Mouse (Mus musculus): Measurements from ENCODE around the gene Nup98.

Gene Nup98

DNA sequence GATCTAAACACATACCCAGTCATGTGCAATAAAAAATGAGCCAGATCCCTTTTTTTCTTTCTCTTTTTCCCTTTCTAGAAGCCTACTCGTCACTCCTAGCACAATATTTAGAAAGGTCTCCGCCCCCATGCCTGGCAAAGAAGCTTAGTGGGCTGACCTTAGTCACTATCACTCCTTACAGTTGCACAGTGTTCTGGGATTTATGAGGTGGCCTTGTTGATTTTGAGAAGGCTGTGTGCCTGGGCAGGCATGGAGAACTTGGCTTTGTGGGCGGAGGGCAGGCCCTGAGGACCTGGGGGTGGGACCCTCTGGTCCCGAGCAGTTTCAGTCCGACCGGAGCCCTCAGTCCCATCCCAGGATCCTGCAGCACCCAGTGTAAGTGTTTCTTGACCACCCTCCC is 19.8 kb upstream of the Nup98 start:
- DNase-seq (ENCODE audit: low read depth), result no peak

- DNase-seq (ENCODE audit: low read depth), result no peak
Observed at GRCm38 (mm10) chr7:102228049-102228670, 18.2 kb upstream of the Nup98 start.

GRCm38 (mm10) chr7:102226051-102226450 is 16.1 kb upstream of the Nup98 start:
- no peak for DNase-seq (ENCODE audit: low read depth)

- DNase-seq (ENCODE audit: low read depth), result no peak
Observed at GRCm38 (mm10) chr7:102223883-102224738, 14.1 kb upstream of the Nup98 start.

- no peak for DNase-seq (ENCODE audit: low read depth)
Observed at GRCm38 (mm10) chr7:102222830-102223556, 13.0 kb upstream of the Nup98 start.

- DNase-seq (ENCODE audit: low read depth), result no peak
Observed at GRCm38 (mm10) chr7:102222336-102222735, 12.4 kb upstream of the Nup98 start.

- no peak for DNase-seq (ENCODE audit: low read depth)
Observed at GRCm38 (mm10) chr7:102221899-102222298, 11.9 kb upstream of the Nup98 start.

DNA sequence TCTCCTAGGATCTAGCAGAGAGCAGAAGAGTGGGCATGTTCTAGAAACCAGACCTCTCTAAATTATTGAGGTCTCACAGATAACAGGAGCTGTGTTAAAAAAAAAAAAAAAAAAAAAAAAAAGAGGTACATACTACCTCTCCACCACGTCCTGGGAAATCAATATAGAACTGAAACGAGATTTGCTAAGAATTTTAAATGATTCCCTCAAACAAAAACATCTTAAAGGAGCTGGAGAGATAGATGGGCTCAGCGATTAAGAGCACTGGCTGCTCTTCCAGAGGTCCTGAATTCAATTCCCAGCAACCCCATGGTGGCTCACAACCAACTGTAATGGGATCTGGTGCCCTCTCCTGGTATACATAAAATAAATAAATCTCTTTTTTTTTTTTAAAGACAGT is 1.1 kb upstream of the Nup98 start:
- DNase-seq (ENCODE audit: low read depth), result no peak

GRCm38 (mm10) chr7:102208806-102209363 is 1.1 kb downstream of the Nup98 start:
- DNase-seq (ENCODE audit: low read depth), result no peak

- DNase-seq (ENCODE audit: low read depth), result no peak
Observed at GRCm38 (mm10) chr7:102205646-102206045, 4.3 kb downstream of the Nup98 start.

- DNase-seq (ENCODE audit: low read depth), result no peak
Observed at GRCm38 (mm10) chr7:102204296-102204857, 5.6 kb downstream of the Nup98 start.

DNA sequence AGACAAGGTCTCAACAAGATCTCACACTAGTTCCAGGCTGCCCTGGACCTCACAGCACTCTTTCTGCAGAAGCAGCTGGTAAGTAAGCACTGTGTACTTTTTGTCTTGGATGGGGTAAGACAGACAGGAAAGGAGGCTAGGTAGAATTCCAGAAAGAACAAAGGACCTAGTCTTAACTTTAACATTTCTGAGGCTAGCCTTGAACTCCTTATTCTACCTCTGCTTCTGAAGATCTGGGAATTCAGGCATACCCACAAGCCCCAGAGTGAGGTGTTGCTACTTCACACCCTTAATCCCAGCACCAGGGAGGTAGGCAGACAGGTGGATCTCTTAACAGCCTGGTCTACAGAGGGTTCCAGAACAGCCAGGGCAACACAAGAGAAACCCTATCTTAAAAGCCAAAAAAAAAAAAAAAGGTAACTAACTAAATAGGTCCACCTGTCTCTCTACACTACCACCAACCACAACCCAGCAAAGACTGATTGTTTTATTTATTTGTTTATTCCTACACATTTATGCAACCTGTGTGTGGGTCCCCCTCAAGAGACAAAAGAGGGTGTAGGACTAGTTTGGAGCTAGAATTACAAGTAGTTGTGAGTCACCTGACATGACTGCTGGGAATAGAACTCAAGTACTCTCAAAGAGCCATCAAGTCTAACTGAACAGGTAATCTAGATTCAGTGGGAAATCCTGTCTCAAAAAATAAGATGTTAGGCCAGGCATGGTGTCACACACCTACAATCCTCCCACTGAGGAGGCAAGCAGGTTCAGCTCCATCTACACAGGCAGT is 8.8 kb downstream of the Nup98 start:
- DNase-seq (ENCODE audit: low read depth), result no peak

- DNase-seq (ENCODE audit: low read depth), result no peak
Observed at GRCm38 (mm10) chr7:102200576-102200975, 9.4 kb downstream of the Nup98 start.

GRCm38 (mm10) chr7:102192356-102192755 is 17.6 kb downstream of the Nup98 start:
- DNase-seq (ENCODE audit: low read depth), result no peak

GRCm38 (mm10) chr7:102183849-102184248 is 26.1 kb downstream of the Nup98 start:
- no peak for DNase-seq (ENCODE audit: low read depth)

- DNase-seq (ENCODE audit: low read depth), result peak; percentile 7
Observed at GRCm38 (mm10) chr7:102170300-102170699, 39.7 kb downstream of the Nup98 start.

DNA sequence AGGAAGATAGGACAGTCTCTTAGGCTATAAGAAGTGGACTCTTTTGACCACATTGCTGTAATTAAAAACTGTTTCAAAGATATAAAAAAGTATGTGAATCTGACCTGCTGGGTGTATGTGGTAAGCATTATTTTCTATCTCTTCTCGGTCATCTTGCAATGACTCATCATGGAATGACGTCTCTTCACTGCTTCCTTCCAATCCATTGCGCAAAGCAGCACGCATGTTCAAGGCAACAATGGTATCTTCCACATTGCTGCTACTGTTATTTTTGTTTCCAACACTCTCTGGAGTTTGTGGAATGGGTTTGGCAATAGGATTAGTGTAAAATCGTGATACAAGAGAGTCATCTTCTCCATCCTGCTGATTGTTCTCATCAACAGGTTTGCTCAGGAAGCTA is 56.3 kb downstream of the Nup98 start:
- no peak for DNase-seq (ENCODE audit: low read depth)

DNA sequence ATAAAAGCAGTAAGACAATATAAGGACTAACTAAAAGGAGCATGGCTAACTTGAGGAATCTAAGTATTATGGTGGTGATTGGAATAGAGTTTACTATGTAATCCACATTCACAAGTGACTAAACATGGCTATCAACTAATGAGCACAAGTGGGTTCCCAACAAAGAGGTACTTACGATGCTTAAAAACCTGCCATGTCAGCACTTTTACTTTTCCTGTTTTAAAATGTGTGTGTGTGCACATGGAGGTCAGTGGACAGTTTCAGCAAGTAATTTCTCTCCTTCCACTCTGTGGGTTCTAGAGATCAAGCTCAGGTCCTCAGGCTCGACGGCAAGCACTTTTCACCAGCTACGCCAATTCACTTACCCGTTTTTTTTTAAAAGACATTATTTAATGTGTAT is 72.1 kb downstream of the Nup98 start:
- no peak for DNase-seq (ENCODE audit: low read depth)

DNA sequence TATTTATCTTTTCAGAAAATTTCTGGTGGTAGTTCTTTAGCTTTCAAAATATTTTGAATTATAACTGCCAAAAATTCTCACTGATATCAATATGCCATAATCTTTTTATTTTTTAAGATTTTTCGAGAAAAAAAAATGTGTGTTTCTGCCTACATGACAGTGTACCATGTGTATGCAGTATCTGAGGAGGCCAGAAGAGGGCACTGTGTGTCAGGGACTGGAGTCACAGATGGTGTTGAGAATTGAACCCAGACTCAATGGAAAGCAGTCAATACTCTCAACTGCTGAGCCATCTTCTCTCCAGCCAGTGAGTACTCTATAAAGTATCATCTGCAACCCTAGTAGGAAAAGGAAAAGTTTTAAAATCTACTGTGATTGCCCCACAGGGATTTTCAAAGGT is 72.5 kb downstream of the Nup98 start:
- peak; percentile 17 for DNase-seq (ENCODE audit: low read depth)

GRCm38 (mm10) chr7:102132395-102132794 is 77.6 kb downstream of the Nup98 start:
- no peak for DNase-seq (ENCODE audit: low read depth)

DNA sequence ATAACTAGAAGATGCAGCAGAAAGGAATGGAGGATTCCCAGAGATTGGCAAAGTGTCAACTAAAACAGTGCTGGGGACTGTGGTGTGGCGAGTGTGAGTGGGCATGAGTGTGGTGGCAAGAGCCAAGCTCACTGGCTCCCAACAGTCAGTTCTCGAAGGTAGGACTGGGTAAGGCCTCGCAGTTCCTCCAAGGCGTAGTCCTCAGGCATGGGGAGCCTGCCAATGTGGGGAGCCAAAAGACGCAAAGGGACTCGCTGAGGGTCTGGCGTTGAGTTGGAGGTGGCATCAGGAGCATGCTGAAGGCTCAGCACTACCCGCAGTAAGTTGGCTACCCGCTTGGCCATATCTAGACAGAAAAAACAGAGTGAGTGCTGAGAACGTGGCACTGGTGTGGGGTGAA is 89.7 kb downstream of the Nup98 start:
- DNase-seq (ENCODE audit: low read depth), result no peak
